Mouse (Mus musculus) stomach, postnatal 0 days (tissue): ENCODE results near the gene Rap1a.
A peak's percentile ranks its signal among the peaks of the same experiment; 100 is the strongest.

Source experiments
- CTCF ChIP-seq: IDR thresholded peaks from 2 replicates; pipeline ENCODE4 v1.5.1; 2016; ENCODE audit warnings: antibody characterized with exemption, low read depth, mild to moderate bottlenecking, moderate library complexity
- EP300 ChIP-seq: optimal IDR thresholded peaks from 2 replicates; pipeline ENCODE3; 2016; ENCODE audit warnings: antibody characterized with exemption

DNA sequence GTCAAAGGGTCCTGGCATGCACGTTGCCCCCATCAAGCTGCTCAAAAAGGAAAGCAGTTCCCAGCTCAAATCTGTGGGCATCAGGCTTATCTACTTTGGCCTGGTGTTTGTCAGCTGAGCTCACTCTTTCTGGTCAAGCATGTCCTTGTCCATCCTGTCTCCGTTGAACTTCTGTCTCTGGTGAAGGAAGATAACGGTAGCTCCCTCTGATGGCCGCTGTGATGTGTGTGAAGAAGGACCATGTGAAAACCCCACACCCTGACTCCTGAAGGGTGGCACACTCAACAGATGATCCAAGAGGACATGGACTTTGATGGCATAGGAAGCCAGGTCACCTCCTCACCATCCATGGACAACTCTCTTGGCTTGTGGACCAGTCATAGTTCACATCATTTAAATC lies 82.4 kb downstream of the Rap1a start:
- TF ChIP-seq EP300 (no peak), CTCF (peak; percentile 35; the same call in 1 of the 2 replicates)
